Mouse (Mus musculus) brain, embryonic 14.5 days (tissue): ENCODE measurements around the gene Tmem216.

Experiments used
- CTCF ChIP-seq: fragments of 200-500 bp; IDR thresholded peaks from 2 replicates; pipeline ENCODE4 v1.5.1; 2012; ENCODE audit warnings: inconsistent platforms, mild to moderate bottlenecking, moderate library complexity, borderline replicate concordance; ENCODE audit not compliant: insufficient read depth, insufficient read length; ENCODE audit errors: extremely low read depth
- POLR2A ChIP-seq: fragments of 200-500 bp; IDR thresholded peaks from 2 replicates; pipeline ENCODE4 v1.6.1; 2012; ENCODE audit warnings: mild to moderate bottlenecking, inconsistent platforms, borderline replicate concordance; ENCODE audit not compliant: poor library complexity, insufficient read depth, insufficient read length, severe bottlenecking; ENCODE audit errors: extremely low read depth

- TF ChIP-seq POLR2A (no peak), CTCF (no peak)
Measured at GRCm38 (mm10) chr19:10583550-10584146, 27.6 kb upstream of the Tmem216 start.
